Mouse (Mus musculus) neural tube, embryonic 14.5 days (tissue): ENCODE results near the gene Vmn2r5. TPM values are rescaled to one million over a fixed set of nuclear protein-coding genes. Genes with fewer than 3 reads are reported as not detected.
"Not testable (repeated sequence)": the region's sequence is repeated elsewhere in the genome, so short reads cannot be mapped to it uniquely, and the experiment has no call there.

ENCODE experiments used
- ATAC-seq: fragments of 200-750 bp; cut with Nextera tagmentation; 2 replicates; pipeline ENCODE4 v1.8.0; 2017; ENCODE audit warnings: low read depth, mild to moderate bottlenecking, moderate TSS enrichment, moderate library complexity
- H3K27ac ChIP-seq: fragments of 300-500 bp; sonication (generic); 2 replicates; pipeline ENCODE4 v1.5.1; 2014; ENCODE audit warnings: low read depth, mild to moderate bottlenecking, control low read depth, low read length, moderate library complexity, mixed read lengths
- H3K27me3 ChIP-seq: fragments of 300-500 bp; sonication (generic); 2 replicates; pipeline ENCODE4 v1.6.1; 2014; ENCODE audit warnings: low read length; ENCODE audit not compliant: control insufficient read depth, insufficient read depth
- H3K36me3 ChIP-seq: fragments of 300-500 bp; sonication (generic); 2 replicates; pipeline ENCODE4 v1.6.1; 2014; ENCODE audit warnings: low read length, mixed read lengths; ENCODE audit not compliant: control insufficient read depth, insufficient read depth
- H3K4me1 ChIP-seq: fragments of 300-500 bp; sonication (generic); 2 replicates; pipeline ENCODE4 v1.6.1; 2014; ENCODE audit warnings: low read length; ENCODE audit not compliant: control insufficient read depth, insufficient read depth
- H3K4me2 ChIP-seq: fragments of 300-500 bp; sonication (generic); 2 replicates; pipeline ENCODE4 v1.6.1; 2014; ENCODE audit warnings: mild to moderate bottlenecking, low read depth, low read length, control low read depth
- H3K4me3 ChIP-seq: fragments of 300-500 bp; sonication (generic); 2 replicates; pipeline ENCODE4 v1.5.1; 2014; ENCODE audit warnings: low read depth, low read length, control low read depth, mixed read lengths
- H3K9ac ChIP-seq: fragments of 300-500 bp; sonication (generic); replicated peaks from 2 replicates; pipeline ENCODE4 v1.6.1; 2014; ENCODE audit warnings: low read depth, mild to moderate bottlenecking, control low read depth, low read length, mixed read lengths
- H3K9me3 ChIP-seq: fragments of 300-500 bp; sonication (generic); 2 replicates; pipeline ENCODE4 v1.6.1; 2016; ENCODE audit warnings: low read length; ENCODE audit not compliant: control insufficient read depth
- WGBS: fragments of 180-500 bp; shearing (Covaris S2); extraction: QIAGEN DNeasy Blood & Tissue Kit; methylation state at CpG from one replicate; pipeline ENCODE4 v1.1.7; 2014; 5-methylcytosine and 5-hydroxymethylcytosine counted together
- polyA plus RNA-seq: library from polyadenylated mRNA; unstranded; fragments of >200 nt; fragmentation: Nextera tagmentation; extraction: Ambion mirVana; gene quantifications from 2 replicates; pipeline ENCODE4 v1.2.1, GENCODE M21; 2014

Gene Vmn2r5
- polyA plus RNA-seq = not detected in 2 replicates

DNA sequence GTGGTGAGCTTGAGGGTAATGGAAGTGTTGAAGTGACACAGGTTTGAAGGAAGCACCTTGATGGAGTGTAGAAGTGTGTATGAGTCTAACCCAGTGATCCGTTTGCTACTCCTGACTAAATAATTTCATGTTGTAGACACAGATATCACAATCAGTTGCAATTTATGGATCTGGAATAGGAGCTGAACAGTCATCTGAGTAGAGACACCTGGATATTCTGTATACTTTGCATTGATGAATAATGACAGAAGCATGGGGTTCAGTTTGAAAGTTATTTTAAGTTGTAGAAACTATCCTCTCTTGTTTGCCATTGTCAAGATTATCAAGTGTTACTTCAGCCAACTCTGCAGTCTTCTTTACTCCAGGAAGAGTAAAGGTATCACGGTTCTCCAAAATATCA lies at the start of gene Vmn2r5:
Gene Vmn2r5 (minus strand): TSS at position 101 of the 400 bp plus-strand sequence.
- H3K36me3 ChIP-seq, H3K27me3 ChIP-seq, H3K9me3 ChIP-seq, H3K27ac ChIP-seq, H3K4me1 ChIP-seq, H3K9ac ChIP-seq, ATAC-seq, H3K4me2 ChIP-seq, H3K4me3 ChIP-seq: not testable (repeated sequence)
- no CpG with 5 or more reads among the region's 2 CpGs for WGBS

DNA sequence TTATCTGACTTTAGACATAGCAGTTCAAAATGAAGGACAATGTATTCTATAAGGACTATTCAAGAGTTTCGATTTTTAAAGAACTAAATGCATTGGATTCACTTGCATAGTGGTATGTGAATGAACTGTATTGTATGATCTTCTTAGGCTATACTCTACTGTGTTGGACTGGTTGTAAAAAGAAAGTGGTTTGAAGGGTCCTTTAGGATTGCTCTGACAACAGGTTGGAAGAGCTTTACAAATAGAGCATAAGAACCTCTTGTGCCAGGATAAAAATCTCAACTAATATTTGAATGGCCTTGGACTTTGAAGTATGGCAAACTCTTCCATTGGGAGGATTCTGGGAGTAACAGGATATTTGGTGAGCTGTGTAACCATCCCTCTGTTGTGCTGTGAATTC lies 13.9 kb upstream of the Vmn2r5 start:
- H3K9me3 ChIP-seq, H3K9ac ChIP-seq, H3K36me3 ChIP-seq, H3K27ac ChIP-seq, ATAC-seq, H3K4me1 ChIP-seq, H3K4me2 ChIP-seq, H3K27me3 ChIP-seq, H3K4me3 ChIP-seq: not testable (repeated sequence)
- 89% methylated on average over 1 of the region's 1 CpGs for WGBS

Other genes starting within 250 kb of the Vmn2r5 start
- not detected in 2 replicates for gene Vmn2r3, start 220.1 kb downstream of the Vmn2r5 start, polyA plus RNA-seq
- not detected in 2 replicates for gene Vmn2r4, start 94.5 kb downstream of the Vmn2r5 start, polyA plus RNA-seq
- not detected in 2 replicates for gene Vmn2r6, start 56.0 kb upstream of the Vmn2r5 start, polyA plus RNA-seq